ENCODE assay signal across 10 mouse cellular contexts in genomic region chr12:102779452-102779851, GRCm38 (mm10). TPM values are rescaled to one million over a fixed set of nuclear protein-coding genes. Genes with fewer than 3 reads are reported as not detected.
A peak's percentile ranks its signal among the peaks of the same experiment; 100 is the strongest.
DNase-seq lines count a peak whose midpoint lies in the region; ATAC-seq lines count a peak whose summit lies in the region.
"Had no signal": no experiment of that assay in that cellular context is flagged by ENCODE, and none has a peak within 500 bp of the region (broad histone marks: within the 10 kb centered on the region; RNA-seq: fewer than 3 reads in every experiment).

No protein-coding gene starts in this region.

- 56% methylated on average over 3 of the region's 3 CpGs for WGBS in embryonic facial prominence, embryonic 11.5 days
- WGBS in embryonic facial prominence, embryonic 10.5 days, result 48% methylated on average over 3 of the region's 3 CpGs

- no peak overlapping the region for H3K9ac ChIP-seq in embryonic facial prominence, embryonic 11.5 days (replicated peaks; ENCODE audit: low read length)
- H3K9ac ChIP-seq: limb, embryonic 15.5 days had no signal

- H3K27me3 ChIP-seq in embryonic facial prominence, embryonic 11.5 days (ENCODE audit: control insufficient read depth, insufficient read depth, low read length), result no peaks in the 10 kb centered on the region
- H3K27me3 ChIP-seq in embryonic facial prominence, embryonic 10.5 days (replicated peaks; ENCODE audit: low read depth, poor library complexity, severe bottlenecking), result no peaks in the 10 kb centered on the region
- H3K27me3 ChIP-seq: limb, embryonic 15.5 days had no signal

- H3K4me2 ChIP-seq in embryonic facial prominence, embryonic 11.5 days (ENCODE audit: low read depth, low read length), result no peak overlapping the region
- H3K4me2 ChIP-seq: limb, embryonic 15.5 days had no signal

- peak; percentile 39 for DNase-seq in embryonic facial prominence, embryonic 11.5 days (ENCODE audit: low spot score)
- no peak for DNase-seq in embryonic facial prominence, embryonic 10.5 days (ENCODE audit: low spot score)
- peak; percentile 37 for DNase-seq in thymus, postnatal 14 days
- DNase-seq in thymus, adult 18-20 months, result no peak
- peak; percentile 30 for DNase-seq in liver
- no peak for DNase-seq in layer of hippocampus, adult 11-12 months (ENCODE audit: low spot score)
- DNase-seq in left cerebral cortex, adult 11 months (ENCODE audit: low spot score), result no peak
- DNase-seq: right cerebral cortex, postnatal 4 days had no signal

- H3K9me3 ChIP-seq in embryonic facial prominence, embryonic 11.5 days (replicated peaks; ENCODE audit: control insufficient read depth, low read length), result no peaks in the 10 kb centered on the region
- no peaks in the 10 kb centered on the region for H3K9me3 ChIP-seq in embryonic facial prominence, embryonic 10.5 days
- H3K9me3 ChIP-seq: limb, embryonic 15.5 days had no signal

- H3K4me3 ChIP-seq in embryonic facial prominence, embryonic 11.5 days (ENCODE audit: low read depth, low read length), result no peak overlapping the region
- no peak overlapping the region for H3K4me3 ChIP-seq in embryonic facial prominence, embryonic 10.5 days
- H3K4me3 ChIP-seq: limb, embryonic 15.5 days had no signal

- no peaks in the 10 kb centered on the region for H3K36me3 ChIP-seq in embryonic facial prominence, embryonic 11.5 days (replicated peaks; ENCODE audit: control insufficient read depth, insufficient read depth, low read depth, low read length)
- peaks cover 71% of the 10 kb centered on the region for H3K36me3 ChIP-seq in embryonic facial prominence, embryonic 10.5 days (replicated peaks)

- H3K4me1 ChIP-seq in embryonic facial prominence, embryonic 11.5 days (ENCODE audit: control insufficient read depth, insufficient read depth, low read length), result no peaks in the 10 kb centered on the region
- no peaks in the 10 kb centered on the region for H3K4me1 ChIP-seq in embryonic facial prominence, embryonic 10.5 days
- H3K4me1 ChIP-seq: limb, embryonic 15.5 days had no signal

- ATAC-seq in embryonic facial prominence, embryonic 11.5 days (replicated peaks; ENCODE audit: insufficient number of reproducible peaks, low FRiP score, low TSS enrichment, low read depth), result 0 out of 2 replicates have a peak, but pooled peaks have one; percentile 44
- no peak for ATAC-seq in monocyte, adult 5-6 weeks (replicated peaks; ENCODE audit: insufficient number of reproducible peaks, low FRiP score, low TSS enrichment, poor library complexity, severe bottlenecking)

- H3K27ac ChIP-seq in embryonic facial prominence, embryonic 11.5 days (replicated peaks; ENCODE audit: low read depth, low read length), result no peak overlapping the region
- H3K27ac ChIP-seq in embryonic facial prominence, embryonic 10.5 days (replicated peaks), result no peak overlapping the region
- H3K27ac ChIP-seq: limb, embryonic 15.5 days had no signal

RNA-seq across cellular contexts. Expression of gene Gm20604, which starts 21.0 kb away (rescaled TPM):
- 30.2 and 31.4 TPM in 2 replicates for polyA plus RNA-seq in embryonic facial prominence, embryonic 11.5 days (2014; fragmentation: Nextera tagmentation; extraction: Ambion mirVana)
- polyA plus RNA-seq in embryonic facial prominence, embryonic 10.5 days (2016; fragmentation: Nextera tagmentation; extraction: Ambion mirVana), result 29.1 and 31.0 TPM in 2 replicates
- total RNA-seq in monocyte, adult 5-6 weeks (2017), result 2.5 to 8.0 TPM (median 2.5 TPM) in 3 replicates

RNA-seq across cellular contexts. Expression of gene Ubr7, which starts 21.7 kb away (rescaled TPM):
- polyA plus RNA-seq in embryonic facial prominence, embryonic 11.5 days (2014; fragmentation: Nextera tagmentation; extraction: Ambion mirVana), result 61.7 and 68.1 TPM in 2 replicates
- 53.1 and 58.9 TPM in 2 replicates for polyA plus RNA-seq in embryonic facial prominence, embryonic 10.5 days (2016; fragmentation: Nextera tagmentation; extraction: Ambion mirVana)
- 26.8 to 31.2 TPM (median 27.0 TPM) in 3 replicates for total RNA-seq in monocyte, adult 5-6 weeks (2017)

RNA-seq across cellular contexts. Expression of gene Gon7, which starts 21.8 kb away (rescaled TPM):
- 34.7 and 38.3 TPM in 2 replicates for polyA plus RNA-seq in embryonic facial prominence, embryonic 11.5 days (2014; fragmentation: Nextera tagmentation; extraction: Ambion mirVana)
- 49.3 and 53.7 TPM in 2 replicates for polyA plus RNA-seq in embryonic facial prominence, embryonic 10.5 days (2016; fragmentation: Nextera tagmentation; extraction: Ambion mirVana)
- 18.9 to 33.7 TPM (median 25.4 TPM) in 3 replicates for total RNA-seq in monocyte, adult 5-6 weeks (2017)

RNA-seq across cellular contexts. Expression of gene Gm28051, which starts 21.9 kb away (rescaled TPM):
- not detected in 2 replicates for polyA plus RNA-seq in embryonic facial prominence, embryonic 11.5 days (2014; fragmentation: Nextera tagmentation; extraction: Ambion mirVana)
- polyA plus RNA-seq in embryonic facial prominence, embryonic 10.5 days (2016; fragmentation: Nextera tagmentation; extraction: Ambion mirVana), result not detected in 2 replicates
- total RNA-seq in monocyte, adult 5-6 weeks (2017), result not detected in 3 replicates
- polyA plus RNA-seq: limb, embryonic 15.5 days had no signal

RNA-seq across cellular contexts. Expression of gene Tmem251, which starts 35.9 kb away (rescaled TPM):
- polyA plus RNA-seq in embryonic facial prominence, embryonic 11.5 days (2014; fragmentation: Nextera tagmentation; extraction: Ambion mirVana), result 10.1 and 10.9 TPM in 2 replicates
- polyA plus RNA-seq in embryonic facial prominence, embryonic 10.5 days (2016; fragmentation: Nextera tagmentation; extraction: Ambion mirVana), result 9.7 and 11.2 TPM in 2 replicates
- total RNA-seq in monocyte, adult 5-6 weeks (2017), result 15.3 to 22.6 TPM (median 18.9 TPM) in 3 replicates

Comparison
In these comparisons a context has a peak if more than half of its experiments do, and no peak if none do; other contexts are left out.
1. DNase-seq: peak in embryonic facial prominence, embryonic 11.5 days (single experiment), thymus, postnatal 14 days (single experiment) and liver (single experiment); none in embryonic facial prominence, embryonic 10.5 days (single experiment), thymus, adult 18-20 months (0 of 2), layer of hippocampus, adult 11-12 months (single experiment) and left cerebral cortex, adult 11 months (single experiment).